Mouse (Mus musculus) hindbrain, embryonic 13.5 days (tissue): Measurements from ENCODE around the gene Ralgapa2. TPM values are rescaled to one million over a fixed set of nuclear protein-coding genes. Genes with fewer than 3 reads are reported as not detected.
A peak's percentile ranks its signal among the peaks of the same experiment; 100 is the strongest.

Source experiments
- ATAC-seq: fragments of 200-750 bp; cut with Nextera tagmentation; 2 replicates; pipeline ENCODE4 v1.8.0; 2017; ENCODE audit warnings: moderate TSS enrichment; ENCODE audit not compliant: low FRiP score
- H3K27ac ChIP-seq: fragments of 300-500 bp; sonication (generic); 2 replicates; pipeline ENCODE4 v1.5.1; 2015; ENCODE audit warnings: inconsistent platforms, mild to moderate bottlenecking, moderate library complexity
- H3K27me3 ChIP-seq: fragments of 300-500 bp; sonication (generic); 2 replicates; pipeline ENCODE4 v1.6.1; 2015; ENCODE audit warnings: mild to moderate bottlenecking, inconsistent platforms
- H3K36me3 ChIP-seq: fragments of 300-500 bp; sonication (generic); 2 replicates; pipeline ENCODE4 v1.6.1; 2015; ENCODE audit warnings: mild to moderate bottlenecking, inconsistent platforms
- H3K4me1 ChIP-seq: fragments of 300-500 bp; sonication (generic); replicated peaks from 2 replicates; pipeline ENCODE4 v1.6.1; 2015; ENCODE audit warnings: inconsistent platforms
- H3K4me2 ChIP-seq: fragments of 300-500 bp; sonication (generic); 2 replicates; pipeline ENCODE4 v1.6.1; 2015; ENCODE audit warnings: inconsistent platforms, mild to moderate bottlenecking, moderate library complexity
- H3K4me3 ChIP-seq: fragments of 300-500 bp; sonication (generic); 2 replicates; pipeline ENCODE4 v1.5.1; 2015; ENCODE audit warnings: mild to moderate bottlenecking, inconsistent platforms
- H3K9ac ChIP-seq: fragments of 300-500 bp; sonication (generic); 2 replicates; pipeline ENCODE4 v1.6.1; 2015; ENCODE audit warnings: mild to moderate bottlenecking, inconsistent platforms
- H3K9me3 ChIP-seq: fragments of 300-500 bp; sonication (generic); 2 replicates; pipeline ENCODE4 v1.6.1; 2016; ENCODE audit warnings: inconsistent platforms
- WGBS: fragments of 180-500 bp; shearing (Covaris S2); methylation state at CpG from one replicate; pipeline ENCODE4 v1.1.7; 2015; 5-methylcytosine and 5-hydroxymethylcytosine counted together
- polyA plus RNA-seq: library from polyadenylated mRNA; unstranded; fragments of >200 nt; fragmentation: Nextera tagmentation; extraction: Ambion mirVana; gene quantifications from 2 replicates; pipeline ENCODE4 v1.2.1, GENCODE M21; 2015

Gene Ralgapa2
- polyA plus RNA-seq, 1 experiment from 2014 or later: 13.2 TPM

DNA sequence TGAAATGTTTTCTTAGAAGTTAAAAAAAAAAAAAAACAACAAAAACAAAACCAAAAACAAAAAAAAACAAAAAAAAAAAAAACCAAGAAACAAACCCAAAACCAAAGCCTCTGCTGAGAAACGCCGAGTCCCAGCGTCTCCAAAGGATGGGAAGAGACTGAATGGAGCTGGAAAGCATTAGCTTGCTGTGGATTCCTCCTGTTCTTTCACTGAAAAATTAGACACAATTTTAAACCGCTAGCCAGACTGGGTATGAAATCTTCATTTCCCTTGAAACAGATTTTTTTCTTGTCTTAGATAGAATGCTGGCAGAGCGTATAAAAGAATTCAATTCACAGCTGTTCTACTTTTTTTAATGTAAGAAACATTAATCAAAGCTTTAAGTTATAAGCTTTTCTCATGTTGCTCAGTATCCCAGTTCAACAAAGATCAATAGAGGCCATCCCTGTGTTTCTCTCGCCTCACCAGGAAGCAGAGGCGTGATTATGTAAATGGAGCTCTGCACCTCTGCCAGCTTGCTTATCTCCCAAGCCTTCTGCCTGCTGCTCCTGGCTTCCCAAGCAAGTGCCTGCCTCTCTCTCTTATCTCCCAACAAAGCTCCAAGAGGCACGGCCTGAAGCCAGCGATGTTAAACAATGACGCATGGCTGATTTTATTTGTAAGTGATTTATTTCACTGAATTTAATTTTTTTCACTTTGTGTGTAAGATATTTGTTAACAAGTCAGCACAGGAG, 253.2 kb downstream of the Ralgapa2 start:
- H3K4me3 ChIP-seq: no peak overlapping the region
- ATAC-seq: peak; percentile 32
- no peaks in the 10 kb centered on the region for H3K36me3 ChIP-seq
- peak overlapping the region; percentile 24; the same call in 1 of the 2 replicates for H3K9ac ChIP-seq
- peaks cover 58% of the 10 kb centered on the region for H3K4me1 ChIP-seq
- H3K9me3 ChIP-seq: no peaks in the 10 kb centered on the region
- H3K4me2 ChIP-seq: no peak overlapping the region
- WGBS: 13% methylated on average over 10 of the region's 10 CpGs
- H3K27me3 ChIP-seq: 0 out of 2 replicates have a peak, but pooled peaks cover under 1% of the 10 kb centered on the region
- H3K27ac ChIP-seq: peak overlapping the region; percentile 81

DNA sequence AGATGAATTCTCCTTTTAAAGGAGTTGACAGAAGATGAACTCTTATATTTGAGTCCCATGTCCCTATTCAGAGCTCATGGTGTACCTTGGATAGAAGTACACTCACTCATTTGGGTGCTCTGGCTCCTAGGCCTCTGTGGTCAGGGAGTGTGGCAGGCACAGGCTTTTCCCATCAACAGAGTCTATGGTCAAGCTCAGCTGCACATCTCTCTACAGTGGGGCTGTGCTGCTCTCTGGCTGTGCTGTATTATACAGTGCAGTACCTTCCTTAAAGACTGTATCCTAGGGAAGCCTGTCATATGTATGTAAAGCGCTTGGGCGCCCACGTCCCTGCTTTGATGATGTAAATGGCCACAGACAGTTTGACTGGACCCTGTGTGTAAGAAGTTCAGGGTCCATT, 254.5 kb downstream of the Ralgapa2 start:
- ATAC-seq: peak; percentile 33; the same call in 1 of the 2 replicates
- H3K36me3 ChIP-seq: no peaks in the 10 kb centered on the region
- H3K9me3 ChIP-seq: no peaks in the 10 kb centered on the region
- no peaks in the 10 kb centered on the region for H3K27me3 ChIP-seq
- H3K4me3 ChIP-seq: no peak overlapping the region
- 71% methylated on average over 3 of the region's 3 CpGs for WGBS
- H3K4me2 ChIP-seq: no peak overlapping the region
- H3K4me1 ChIP-seq: peaks cover 51% of the 10 kb centered on the region
- peak overlapping the region; percentile 45; the same call in 1 of the 2 replicates for H3K27ac ChIP-seq
- H3K9ac ChIP-seq: no peak overlapping the region

DNA sequence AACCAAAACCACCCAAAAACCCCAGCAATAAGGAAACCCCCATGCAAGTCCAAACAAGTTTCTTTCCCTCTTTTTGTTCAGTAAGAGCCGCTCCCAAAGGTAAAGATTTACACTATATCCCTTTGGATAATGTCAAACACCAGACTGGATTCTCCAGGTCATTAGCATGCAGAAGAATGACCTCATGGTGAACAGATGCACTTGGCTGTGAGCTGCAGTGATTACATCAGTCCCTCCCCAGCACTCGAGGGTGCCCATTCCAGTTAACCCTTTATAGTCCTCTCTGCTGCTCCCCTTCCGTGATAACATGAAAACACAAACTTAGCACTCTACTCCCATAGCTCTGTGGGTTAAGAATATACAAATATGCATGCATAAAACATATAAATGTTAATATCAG, 255.1 kb downstream of the Ralgapa2 start:
- Histone ChIP-seq H3K9ac (no peak overlapping the region), H3K4me1 (peaks cover 45% of the 10 kb centered on the region), H3K4me3 (no peak overlapping the region), H3K27ac (no peak overlapping the region), H3K4me2 (no peak overlapping the region), H3K27me3 (no peaks in the 10 kb centered on the region), H3K9me3 (no peaks in the 10 kb centered on the region), H3K36me3 (no peaks in the 10 kb centered on the region)
- WGBS: 34% methylated on average over 3 of the region's 3 CpGs
- ATAC-seq: no peak

DNA sequence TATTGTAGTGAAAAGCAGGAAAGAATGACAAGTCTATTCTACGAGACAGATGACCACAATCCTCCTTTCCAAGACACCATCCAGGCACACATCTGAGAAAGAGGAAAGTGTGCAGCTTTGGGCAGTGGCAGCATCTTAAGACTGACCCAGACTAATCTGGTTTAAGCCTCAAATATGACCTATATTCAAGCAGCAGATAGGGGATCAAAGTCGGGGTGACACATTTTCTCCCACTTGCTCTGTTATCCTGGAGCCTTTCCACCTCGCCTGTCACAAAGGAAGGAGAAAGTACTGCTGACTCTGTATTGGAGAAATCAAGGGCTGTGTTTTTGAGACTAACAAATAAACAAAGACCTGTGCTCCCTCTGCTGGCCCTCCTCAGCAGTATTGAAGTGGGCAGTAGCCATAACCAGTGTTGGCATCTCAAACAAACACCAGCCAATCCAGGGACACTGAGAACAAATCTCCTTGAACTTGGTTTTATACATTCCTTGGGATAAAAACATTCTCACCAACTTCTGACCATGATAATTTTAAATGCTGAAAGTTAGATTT, 255.7 kb downstream of the Ralgapa2 start:
- no peak; the same call in 1 of the 2 replicates for ATAC-seq
- no peak overlapping the region for H3K4me2 ChIP-seq
- peaks cover 39% of the 10 kb centered on the region for H3K4me1 ChIP-seq
- H3K36me3 ChIP-seq: no peaks in the 10 kb centered on the region
- H3K9me3 ChIP-seq: no peaks in the 10 kb centered on the region
- H3K27me3 ChIP-seq: no peaks in the 10 kb centered on the region
- H3K27ac ChIP-seq: 0 out of 2 replicates have a peak overlapping the region, but pooled peaks have one; percentile 6
- WGBS: 55% methylated on average over 3 of the region's 3 CpGs
- H3K9ac ChIP-seq: no peak overlapping the region
- H3K4me3 ChIP-seq: no peak overlapping the region

DNA sequence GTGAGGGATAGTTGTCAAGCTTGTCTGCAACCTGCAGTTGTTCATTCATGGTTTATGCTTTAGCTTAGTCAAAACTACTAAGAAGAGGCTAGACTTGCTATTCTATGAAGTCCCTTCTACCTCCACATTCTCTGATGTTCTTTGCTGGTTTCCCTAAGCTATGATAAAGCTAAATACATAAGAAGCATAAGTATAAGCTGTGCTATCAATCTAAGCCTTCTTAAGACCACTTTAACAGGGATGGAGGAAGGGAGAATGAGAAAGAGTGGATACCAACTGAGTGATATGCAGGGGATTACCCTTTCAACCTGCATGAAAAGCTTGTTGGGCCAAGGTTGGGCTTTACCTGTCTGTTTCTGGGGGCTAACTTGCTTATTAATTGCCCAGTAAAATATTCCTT, 256.5 kb downstream of the Ralgapa2 start:
- Histone ChIP-seq H3K36me3 (no peaks in the 10 kb centered on the region), H3K4me3 (no peak overlapping the region), H3K4me2 (no peak overlapping the region)

DNA sequence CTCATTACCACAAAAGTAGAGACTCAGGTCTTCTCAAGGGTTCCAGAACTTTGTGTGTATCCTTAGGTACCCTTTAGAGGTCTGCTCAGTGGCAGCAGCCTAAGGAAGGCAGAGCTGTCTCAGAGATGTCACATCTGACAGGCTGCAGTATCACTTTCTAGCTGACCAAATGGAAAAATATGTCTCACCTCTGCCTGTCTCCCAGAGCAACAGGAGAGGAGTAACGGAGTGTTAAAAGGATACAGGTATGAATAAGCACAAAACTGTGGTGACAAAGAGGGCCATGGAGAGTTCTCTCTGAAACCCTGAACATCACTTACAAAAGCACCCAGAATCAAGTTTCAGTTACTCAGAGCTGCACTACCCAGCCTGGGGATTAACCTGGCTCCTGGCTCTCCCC, 257.8 kb downstream of the Ralgapa2 start:
- H3K36me3 ChIP-seq: no peaks in the 10 kb centered on the region
- H3K9ac ChIP-seq: no peak overlapping the region
- no peaks in the 10 kb centered on the region for H3K27me3 ChIP-seq
- H3K9me3 ChIP-seq: no peaks in the 10 kb centered on the region
- WGBS: 92% methylated on average over 1 of the region's 1 CpGs
- no peak overlapping the region for H3K27ac ChIP-seq
- H3K4me1 ChIP-seq: peaks cover 26% of the 10 kb centered on the region
- H3K4me3 ChIP-seq: no peak overlapping the region
- ATAC-seq: no peak
- no peak overlapping the region for H3K4me2 ChIP-seq

More for the DNA sequence above, 256.5 kb downstream of the Ralgapa2 start:
- no peak for ATAC-seq
- Histone ChIP-seq H3K27ac (no peak overlapping the region), H3K4me1 (peaks cover 31% of the 10 kb centered on the region), H3K9me3 (no peaks in the 10 kb centered on the region), H3K27me3 (no peaks in the 10 kb centered on the region), H3K9ac (no peak overlapping the region)

DNA sequence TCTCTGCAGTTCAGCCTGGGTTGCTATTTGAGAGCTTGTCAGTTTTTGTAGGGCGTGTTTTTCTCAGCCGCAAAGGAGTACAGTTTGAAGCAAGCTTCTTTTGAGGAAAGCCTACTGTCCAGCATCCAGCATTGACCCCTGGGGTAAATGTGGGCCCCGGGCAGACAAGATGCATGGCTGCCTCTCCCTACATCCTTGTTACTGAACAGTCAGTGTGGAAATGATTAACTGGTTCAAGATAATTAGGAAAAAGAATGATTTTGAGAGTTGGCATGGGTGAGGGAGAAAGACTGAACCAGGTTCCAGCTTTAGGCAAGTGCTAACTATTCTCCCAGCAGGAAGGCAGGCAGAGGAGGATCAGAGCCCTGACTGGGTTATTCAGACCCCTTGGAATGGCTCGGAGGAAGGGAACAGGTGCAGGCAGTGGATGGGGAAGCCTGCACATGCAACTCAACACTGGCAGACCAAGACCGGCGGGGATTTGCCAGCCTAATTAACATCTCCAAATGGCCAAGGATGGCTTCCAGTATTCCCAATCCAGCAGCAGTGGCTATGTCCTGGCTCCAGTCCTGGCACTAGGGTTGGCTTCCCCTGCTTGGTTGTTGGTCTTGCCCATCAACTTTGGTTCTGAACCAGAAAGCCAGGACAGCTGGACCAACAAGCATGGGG, 261.8 kb downstream of the Ralgapa2 start:
- 63% methylated on average over 6 of the region's 6 CpGs for WGBS
- Histone ChIP-seq H3K9me3 (no peaks in the 10 kb centered on the region), H3K4me1 (peaks cover 14% of the 10 kb centered on the region), H3K9ac (no peak overlapping the region), H3K4me3 (no peak overlapping the region), H3K27me3 (no peaks in the 10 kb centered on the region), H3K4me2 (no peak overlapping the region), H3K36me3 (no peaks in the 10 kb centered on the region), H3K27ac (no peak overlapping the region)
- 0 out of 2 replicates have a peak, but pooled peaks have one; percentile 26 for ATAC-seq

DNA sequence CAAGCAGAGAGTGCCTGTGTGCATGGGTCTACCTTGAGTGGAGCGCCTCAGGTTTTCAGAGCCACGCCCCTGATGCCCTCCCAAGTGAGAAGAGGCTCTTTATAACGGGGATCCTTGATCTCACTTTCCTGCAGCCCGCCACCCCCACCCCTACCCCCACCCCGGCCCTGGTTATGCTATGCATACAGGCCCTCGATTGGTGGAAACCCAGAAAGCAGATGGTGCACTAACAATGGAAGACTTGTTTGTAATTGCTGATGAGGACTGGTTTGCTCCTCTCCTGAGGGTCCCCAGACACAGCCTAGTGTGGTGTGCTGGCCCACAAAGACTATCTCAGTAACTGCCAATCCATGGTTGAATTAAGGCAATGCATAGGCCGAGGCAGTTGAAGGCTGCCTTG, 263.1 kb downstream of the Ralgapa2 start:
- Histone ChIP-seq H3K9me3 (no peaks in the 10 kb centered on the region), H3K36me3 (peaks cover 4% of the 10 kb centered on the region; the same call in 1 of the 2 replicates), H3K27ac (no peak overlapping the region), H3K4me3 (no peak overlapping the region), H3K9ac (no peak overlapping the region), H3K4me2 (no peak overlapping the region), H3K4me1 (peaks cover 15% of the 10 kb centered on the region), H3K27me3 (no peaks in the 10 kb centered on the region; the same call in 1 of the 2 replicates)
- ATAC-seq: peak; percentile 31; the same call in 1 of the 2 replicates
- WGBS: 46% methylated on average over 7 of the region's 7 CpGs

DNA sequence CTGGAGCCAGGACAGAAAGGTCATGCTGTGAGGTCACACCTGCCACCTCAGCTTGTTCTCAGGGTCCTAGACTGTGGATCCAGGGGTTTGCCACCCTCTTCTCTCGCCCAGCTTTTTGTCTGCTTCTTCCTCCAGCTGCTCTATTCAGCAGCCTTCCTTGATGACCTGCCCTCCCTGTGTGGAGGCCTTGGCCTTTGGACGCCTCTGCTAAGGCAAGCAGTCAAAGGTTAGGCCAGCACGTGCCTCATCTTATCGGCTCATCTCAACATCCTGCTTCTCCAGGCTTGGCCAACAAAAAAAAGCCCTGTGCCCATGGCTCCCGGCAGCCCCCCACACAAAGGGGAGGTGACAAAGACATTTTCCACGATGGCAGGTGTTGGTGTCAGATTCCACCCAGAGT, 264.6 kb downstream of the Ralgapa2 start:
- no peak overlapping the region for H3K27ac ChIP-seq
- H3K9me3 ChIP-seq: no peaks in the 10 kb centered on the region
- H3K9ac ChIP-seq: no peak overlapping the region
- H3K36me3 ChIP-seq: peaks cover 4% of the 10 kb centered on the region; the same call in 1 of the 2 replicates
- ATAC-seq: no peak
- no peak overlapping the region for H3K4me2 ChIP-seq
- no peak overlapping the region for H3K4me3 ChIP-seq
- H3K4me1 ChIP-seq: peaks cover 15% of the 10 kb centered on the region
- 43% methylated on average over 6 of the region's 6 CpGs for WGBS
- no peaks in the 10 kb centered on the region; the same call in 1 of the 2 replicates for H3K27me3 ChIP-seq

DNA sequence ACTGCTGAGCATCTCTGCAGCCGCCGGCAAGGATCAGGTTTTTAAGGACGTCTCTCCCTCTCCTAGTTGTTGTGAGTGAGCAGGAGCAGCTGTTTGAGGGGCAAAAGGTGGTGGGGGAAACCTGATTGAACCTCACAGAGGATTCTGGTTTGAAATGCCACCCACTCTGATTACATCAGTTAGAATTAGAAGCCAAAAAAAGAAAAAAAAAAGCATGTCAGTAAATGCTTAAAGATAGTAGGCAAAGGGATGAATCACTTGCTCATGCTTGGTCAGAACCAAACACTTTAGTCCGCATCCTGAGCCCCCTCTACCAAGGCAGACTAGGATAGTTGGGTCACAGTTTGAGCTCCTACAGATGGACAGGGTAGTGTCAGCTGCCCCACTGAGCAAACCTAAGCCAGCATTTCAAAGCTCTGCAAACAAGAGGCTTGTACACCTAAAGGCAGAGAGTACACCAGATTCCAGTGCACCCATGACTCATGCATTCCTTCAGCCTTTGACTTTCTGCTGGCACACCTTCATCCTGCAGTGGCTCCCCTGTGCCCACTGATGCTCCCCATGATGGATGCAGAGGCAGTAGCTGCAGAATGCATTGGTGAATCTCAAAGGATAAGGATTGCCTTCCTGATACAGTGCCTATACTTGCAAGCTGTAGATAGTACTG, 265.6 kb downstream of the Ralgapa2 start:
- H3K9me3 ChIP-seq: no peaks in the 10 kb centered on the region
- H3K27me3 ChIP-seq: no peaks in the 10 kb centered on the region; the same call in 1 of the 2 replicates
- no peak for ATAC-seq
- H3K9ac ChIP-seq: no peak overlapping the region
- no peak overlapping the region for H3K4me3 ChIP-seq
- H3K4me1 ChIP-seq: peaks cover 15% of the 10 kb centered on the region
- H3K27ac ChIP-seq: no peak overlapping the region
- no peak overlapping the region for H3K4me2 ChIP-seq
- 82% methylated on average over 4 of the region's 4 CpGs for WGBS
- H3K36me3 ChIP-seq: peaks cover 4% of the 10 kb centered on the region; the same call in 1 of the 2 replicates

DNA sequence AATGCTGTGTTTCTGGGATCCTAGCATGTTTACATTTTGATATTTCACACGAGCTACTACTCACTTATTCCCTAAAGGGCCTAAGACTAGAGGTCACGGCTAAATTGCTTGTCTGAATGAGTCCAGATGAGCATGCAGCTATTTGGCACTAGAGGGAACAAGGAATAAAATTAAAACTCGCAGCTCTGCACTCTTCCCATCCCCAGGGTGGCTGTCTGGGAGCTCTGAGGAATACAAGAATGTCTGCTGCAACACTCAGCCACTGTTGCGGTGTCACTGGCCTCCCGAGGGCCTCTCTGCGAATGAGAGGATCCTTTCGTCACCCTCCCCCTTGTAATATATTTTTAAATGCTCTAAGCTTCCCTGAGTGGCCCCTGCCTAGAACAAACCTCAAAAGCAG, 266.7 kb downstream of the Ralgapa2 start:
- Histone ChIP-seq H3K27ac (no peak overlapping the region), H3K36me3 (peaks cover 4% of the 10 kb centered on the region; the same call in 1 of the 2 replicates), H3K27me3 (no peaks in the 10 kb centered on the region; the same call in 1 of the 2 replicates), H3K9me3 (no peaks in the 10 kb centered on the region), H3K4me1 (peaks cover 13% of the 10 kb centered on the region), H3K4me3 (no peak overlapping the region), H3K4me2 (no peak overlapping the region), H3K9ac (no peak overlapping the region)
- no peak for ATAC-seq
- 47% methylated on average over 7 of the region's 7 CpGs for WGBS

DNA sequence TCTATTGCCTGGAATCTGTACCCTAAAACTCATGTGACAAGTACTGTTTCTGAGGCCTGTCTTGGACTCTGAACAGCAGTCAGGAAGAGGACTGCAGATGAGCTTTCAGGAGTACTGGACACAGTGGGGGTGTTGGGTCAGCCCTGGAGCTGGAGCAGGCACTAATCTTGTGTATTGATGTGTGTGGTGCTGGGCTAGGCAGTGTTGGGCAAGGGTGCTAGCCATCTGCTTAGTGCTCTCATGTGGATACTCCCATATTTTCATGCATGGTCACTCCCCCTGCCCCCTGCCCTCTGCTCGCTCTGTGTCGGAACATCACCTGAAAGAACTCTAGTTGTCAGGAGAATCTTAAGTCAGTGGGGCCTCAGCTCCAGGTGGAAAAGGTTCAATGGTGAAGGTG, 268.1 kb downstream of the Ralgapa2 start:
- WGBS: 89% methylated on average over 2 of the region's 2 CpGs
- ATAC-seq: no peak
- no peaks in the 10 kb centered on the region; the same call in 1 of the 2 replicates for H3K27me3 ChIP-seq

More for the DNA sequence above, 268.1 kb downstream of the Ralgapa2 start:
- H3K9ac ChIP-seq: no peak overlapping the region
- H3K36me3 ChIP-seq: peaks cover 4% of the 10 kb centered on the region; the same call in 1 of the 2 replicates
- peaks cover 7% of the 10 kb centered on the region; the same call in 1 of the 2 replicates for H3K4me1 ChIP-seq
- no peak overlapping the region for H3K27ac ChIP-seq
- no peak overlapping the region for H3K4me2 ChIP-seq
- H3K4me3 ChIP-seq: no peak overlapping the region
- H3K9me3 ChIP-seq: no peaks in the 10 kb centered on the region
